Mouse (Mus musculus): Measurements from ENCODE around the gene Cilp2.

Cilp2 gene

GRCm38 (mm10) chr8:69887289-69888243 lies at the start of gene Cilp2:
Gene Cilp2 (minus strand): TSS chr8:69887687.
- no peak for DNase-seq (ENCODE audit: low spot score)

- no peak for DNase-seq (ENCODE audit: low spot score)
Observed at GRCm38 (mm10) chr8:69936050-69936794, 48.7 kb upstream of the Cilp2 start.

- no peak for DNase-seq (ENCODE audit: low spot score)
Observed at GRCm38 (mm10) chr8:69935431-69935830, 47.9 kb upstream of the Cilp2 start.

GRCm38 (mm10) chr8:69934582-69934981 lies 47.1 kb upstream of the Cilp2 start:
- no peak for DNase-seq (ENCODE audit: low spot score)

- DNase-seq (ENCODE audit: low spot score): no peak
Observed at GRCm38 (mm10) chr8:69933811-69934210, 46.3 kb upstream of the Cilp2 start.

- DNase-seq (ENCODE audit: low spot score): no peak
Observed at GRCm38 (mm10) chr8:69926901-69927300, 39.4 kb upstream of the Cilp2 start.

GRCm38 (mm10) chr8:69923986-69924385 lies 36.5 kb upstream of the Cilp2 start:
- no peak for DNase-seq (ENCODE audit: low spot score)

- no peak for DNase-seq (ENCODE audit: low spot score)
Observed at GRCm38 (mm10) chr8:69921141-69921540, 33.7 kb upstream of the Cilp2 start.

- DNase-seq (ENCODE audit: low spot score): peak; percentile 63
Observed at GRCm38 (mm10) chr8:69919876-69920662, 32.6 kb upstream of the Cilp2 start.

GRCm38 (mm10) chr8:69919010-69919409 lies 31.5 kb upstream of the Cilp2 start:
- DNase-seq (ENCODE audit: low spot score): peak; percentile 58

GRCm38 (mm10) chr8:69918506-69918905 lies 31.0 kb upstream of the Cilp2 start:
- no peak for DNase-seq (ENCODE audit: low spot score)

GRCm38 (mm10) chr8:69915748-69916147 lies 28.3 kb upstream of the Cilp2 start:
- no peak for DNase-seq (ENCODE audit: low spot score)

- no peak for DNase-seq (ENCODE audit: low spot score)
Observed at GRCm38 (mm10) chr8:69914526-69914925, 27.0 kb upstream of the Cilp2 start.

GRCm38 (mm10) chr8:69912478-69913074 lies 25.1 kb upstream of the Cilp2 start:
- no peak for DNase-seq (ENCODE audit: low spot score)

- no peak for DNase-seq (ENCODE audit: low spot score)
Observed at GRCm38 (mm10) chr8:69911917-69912316, 24.4 kb upstream of the Cilp2 start.

GRCm38 (mm10) chr8:69907106-69907505 lies 19.6 kb upstream of the Cilp2 start:
- DNase-seq (ENCODE audit: low spot score): no peak

- DNase-seq (ENCODE audit: low spot score): no peak
Observed at GRCm38 (mm10) chr8:69906260-69906659, 18.8 kb upstream of the Cilp2 start.

GRCm38 (mm10) chr8:69904096-69904495 lies 16.6 kb upstream of the Cilp2 start:
- no peak for DNase-seq (ENCODE audit: low spot score)

GRCm38 (mm10) chr8:69903063-69903542 lies 15.6 kb upstream of the Cilp2 start:
- DNase-seq (ENCODE audit: low spot score): peak; percentile 92

- no peak for DNase-seq (ENCODE audit: low spot score)
Observed at GRCm38 (mm10) chr8:69902163-69903062, 14.9 kb upstream of the Cilp2 start, which contains the start of the genes Tssk6, Ndufa13 and Yjefn3. Gene Tssk6 (plus strand): TSS chr8:69902184. Gene Ndufa13 (minus strand): TSS chr8:69902558. Gene Yjefn3 (minus strand): TSS chr8:69902712.

All from spleen, adult 12 weeks (tissue).